Mouse (Mus musculus): ENCODE measurements at regions not wholly inside any gene's neighbourhood (a gene's known extent, or its start where the extent isn't known, plus 50 kb on each side); places are given as distances from the start of the nearest gene placed in this dataset.

- TF ChIP-seq POLR2A (IDR thresholded peaks at IDR 0.05; ENCODE audit: low read depth, low read length) (no peak), CTCF (IDR thresholded peaks at IDR 0.05; ENCODE audit: extremely low read depth, insufficient read length, insufficient replicate concordance, low read depth, low read length) (no peak)
Observed at GRCm38 (mm10) chr12:105911556-105911955, 98.5 kb upstream of the Vrk1 start.
